Mouse (Mus musculus): ENCODE results near the gene Plekhm1. TPM values are rescaled to one million over a fixed set of nuclear protein-coding genes. Genes with fewer than 3 reads are reported as not detected.

Gene Plekhm1
- polyA plus RNA-seq, 1 experiment from 2014 or later: 8.4 TPM

- Histone ChIP-seq H3K36me3 (replicated peaks) (no peaks in the 10 kb centered on the region), H3K27me3 (ENCODE audit: poor library complexity, severe bottlenecking) (peaks cover 34% of the 10 kb centered on the region), H3K4me1 (peaks cover 14% of the 10 kb centered on the region), H3K27ac (no peak overlapping the region), H3K4me3 (no peak overlapping the region), H3K9me3 (no peaks in the 10 kb centered on the region)
- 66% methylated on average over 7 of the region's 7 CpGs for WGBS
- DNase-seq (ENCODE audit: extremely low spot score, low spot score): no peak
Observed at GRCm38 (mm10) chr11:103340677-103341076, 71.8 kb downstream of the Plekhm1 start.

- no peak for DNase-seq (ENCODE audit: extremely low spot score, low spot score)
- Histone ChIP-seq H3K27me3 (ENCODE audit: poor library complexity, severe bottlenecking) (peaks cover 38% of the 10 kb centered on the region), H3K36me3 (replicated peaks) (no peaks in the 10 kb centered on the region), H3K27ac (no peak overlapping the region), H3K9me3 (no peaks in the 10 kb centered on the region), H3K4me3 (peak overlapping the region; percentile 16; the same call in 1 of the 2 replicates), H3K4me1 (peaks cover 14% of the 10 kb centered on the region)
- WGBS: 74% methylated on average over 19 of the region's 19 CpGs
Observed at GRCm38 (mm10) chr11:103340130-103340529, 72.4 kb downstream of the Plekhm1 start.

GRCm38 (mm10) chr11:103339414-103340119, 72.9 kb downstream of the Plekhm1 start:
- Histone ChIP-seq H3K36me3 (replicated peaks) (no peaks in the 10 kb centered on the region), H3K27me3 (ENCODE audit: poor library complexity, severe bottlenecking) (peaks cover 40% of the 10 kb centered on the region), H3K4me1 (peaks cover 14% of the 10 kb centered on the region), H3K27ac (no peak overlapping the region), H3K9me3 (no peaks in the 10 kb centered on the region), H3K4me3 (peak overlapping the region; percentile 16; the same call in 1 of the 2 replicates)
- no peak for DNase-seq (ENCODE audit: extremely low spot score, low spot score)
- WGBS: 47% methylated on average over 19 of the region's 19 CpGs

GRCm38 (mm10) chr11:103338671-103339070, 73.8 kb downstream of the Plekhm1 start:
- 92% methylated on average over 6 of the region's 6 CpGs for WGBS
- Histone ChIP-seq H3K36me3 (replicated peaks) (no peaks in the 10 kb centered on the region), H3K27me3 (ENCODE audit: poor library complexity, severe bottlenecking) (peaks cover 49% of the 10 kb centered on the region), H3K4me1 (peaks cover 21% of the 10 kb centered on the region), H3K9me3 (no peaks in the 10 kb centered on the region), H3K4me3 (no peak overlapping the region), H3K27ac (no peak overlapping the region)
- no peak for DNase-seq (ENCODE audit: extremely low spot score, low spot score)

GRCm38 (mm10) chr11:103338119-103338518, 74.4 kb downstream of the Plekhm1 start:
- Histone ChIP-seq H3K4me3 (no peak overlapping the region), H3K27me3 (ENCODE audit: poor library complexity, severe bottlenecking) (peaks cover 55% of the 10 kb centered on the region), H3K27ac (no peak overlapping the region), H3K9me3 (no peaks in the 10 kb centered on the region), H3K36me3 (replicated peaks) (no peaks in the 10 kb centered on the region), H3K4me1 (peaks cover 26% of the 10 kb centered on the region)
- no peak for DNase-seq (ENCODE audit: extremely low spot score, low spot score)
- WGBS: 86% methylated on average over 7 of the region's 7 CpGs

GRCm38 (mm10) chr11:103337180-103337579, 75.3 kb downstream of the Plekhm1 start:
- no peak overlapping the region for H3K4me3 ChIP-seq
- H3K36me3 ChIP-seq (replicated peaks): no peaks in the 10 kb centered on the region
- no peaks in the 10 kb centered on the region for H3K9me3 ChIP-seq
- 94% methylated on average over 2 of the region's 2 CpGs for WGBS
- peaks cover 36% of the 10 kb centered on the region for H3K4me1 ChIP-seq
- peaks cover 64% of the 10 kb centered on the region for H3K27me3 ChIP-seq (ENCODE audit: poor library complexity, severe bottlenecking)
- DNase-seq (ENCODE audit: extremely low spot score, low spot score): no peak
- no peak overlapping the region for H3K27ac ChIP-seq

GRCm38 (mm10) chr11:103335561-103335960, 76.9 kb downstream of the Plekhm1 start:
- no peak overlapping the region for H3K27ac ChIP-seq
- H3K36me3 ChIP-seq (replicated peaks): no peaks in the 10 kb centered on the region
- no peaks in the 10 kb centered on the region for H3K9me3 ChIP-seq
- 83% methylated on average over 5 of the region's 5 CpGs for WGBS
- H3K4me1 ChIP-seq: peaks cover 35% of the 10 kb centered on the region
- H3K4me3 ChIP-seq: no peak overlapping the region
- DNase-seq (ENCODE audit: extremely low spot score, low spot score): no peak
- H3K27me3 ChIP-seq (ENCODE audit: poor library complexity, severe bottlenecking): peaks cover 69% of the 10 kb centered on the region

- peaks cover 64% of the 10 kb centered on the region for H3K27me3 ChIP-seq (ENCODE audit: poor library complexity, severe bottlenecking)
Observed at GRCm38 (mm10) chr11:103334925-103335324, 77.6 kb downstream of the Plekhm1 start.

GRCm38 (mm10) chr11:103333719-103334398, 78.6 kb downstream of the Plekhm1 start:
- H3K9me3 ChIP-seq: no peaks in the 10 kb centered on the region
- H3K27me3 ChIP-seq (ENCODE audit: poor library complexity, severe bottlenecking): peaks cover 53% of the 10 kb centered on the region
- WGBS: 14% methylated on average over 40 of the region's 40 CpGs
- peaks cover 22% of the 10 kb centered on the region for H3K4me1 ChIP-seq
- DNase-seq (ENCODE audit: extremely low spot score, low spot score): peak; percentile 61
- H3K36me3 ChIP-seq (replicated peaks): no peaks in the 10 kb centered on the region
- H3K4me3 ChIP-seq: peak overlapping the region; percentile 43
- no peak overlapping the region for H3K27ac ChIP-seq

More at GRCm38 (mm10) chr11:103334925-103335324, 77.6 kb downstream of the Plekhm1 start:
- 90% methylated on average over 9 of the region's 9 CpGs for WGBS
- Histone ChIP-seq H3K4me3 (no peak overlapping the region), H3K9me3 (no peaks in the 10 kb centered on the region), H3K36me3 (replicated peaks) (no peaks in the 10 kb centered on the region), H3K27ac (no peak overlapping the region), H3K4me1 (peaks cover 29% of the 10 kb centered on the region)
- DNase-seq (ENCODE audit: extremely low spot score, low spot score): no peak

- Histone ChIP-seq H3K27ac (no peak overlapping the region; the same call in 1 of the 2 replicates), H3K9me3 (no peaks in the 10 kb centered on the region), H3K4me3 (peak overlapping the region; percentile 43), H3K27me3 (ENCODE audit: poor library complexity, severe bottlenecking) (peaks cover 46% of the 10 kb centered on the region), H3K4me1 (peaks cover 22% of the 10 kb centered on the region), H3K36me3 (replicated peaks) (no peaks in the 10 kb centered on the region)
- 38% methylated on average over 34 of the region's 34 CpGs for WGBS
- no peak for DNase-seq (ENCODE audit: extremely low spot score, low spot score)
Observed at GRCm38 (mm10) chr11:103332890-103333651, 79.4 kb downstream of the Plekhm1 start.

GRCm38 (mm10) chr11:103332186-103332889, 80.1 kb downstream of the Plekhm1 start:
- Histone ChIP-seq H3K4me1 (peaks cover 22% of the 10 kb centered on the region), H3K27me3 (ENCODE audit: poor library complexity, severe bottlenecking) (peaks cover 46% of the 10 kb centered on the region), H3K27ac (no peak overlapping the region), H3K9me3 (no peaks in the 10 kb centered on the region), H3K4me3 (peak overlapping the region; percentile 43), H3K36me3 (replicated peaks) (no peaks in the 10 kb centered on the region)
- 27% methylated on average over 18 of the region's 18 CpGs for WGBS
- peak; percentile 85 for DNase-seq (ENCODE audit: extremely low spot score, low spot score)

GRCm38 (mm10) chr11:103331502-103332185, 80.8 kb downstream of the Plekhm1 start:
- Histone ChIP-seq H3K9me3 (no peaks in the 10 kb centered on the region), H3K36me3 (replicated peaks) (no peaks in the 10 kb centered on the region), H3K27ac (no peak overlapping the region), H3K4me1 (peaks cover 22% of the 10 kb centered on the region), H3K27me3 (ENCODE audit: poor library complexity, severe bottlenecking) (peaks cover 46% of the 10 kb centered on the region), H3K4me3 (no peak overlapping the region)
- WGBS: 91% methylated on average over 10 of the region's 10 CpGs
- DNase-seq (ENCODE audit: extremely low spot score, low spot score): no peak

Measured in forebrain, embryonic 10.5 days (tissue).